Mouse (Mus musculus): ENCODE data around the gene Atp11b.

- TF ChIP-seq CTCF (IDR thresholded peaks at IDR 0.05; ENCODE audit: low read depth) (no peak), EP300 (optimal IDR thresholded peaks at IDR 0.05) (no peak)
Observed at GRCm38 (mm10) chr3:35819887-35820286, 66.0 kb downstream of the Atp11b start.

Data from stomach, postnatal 0 days (tissue).